9 mouse cellular contexts compared by ENCODE assay signal in the genomic region with DNA sequence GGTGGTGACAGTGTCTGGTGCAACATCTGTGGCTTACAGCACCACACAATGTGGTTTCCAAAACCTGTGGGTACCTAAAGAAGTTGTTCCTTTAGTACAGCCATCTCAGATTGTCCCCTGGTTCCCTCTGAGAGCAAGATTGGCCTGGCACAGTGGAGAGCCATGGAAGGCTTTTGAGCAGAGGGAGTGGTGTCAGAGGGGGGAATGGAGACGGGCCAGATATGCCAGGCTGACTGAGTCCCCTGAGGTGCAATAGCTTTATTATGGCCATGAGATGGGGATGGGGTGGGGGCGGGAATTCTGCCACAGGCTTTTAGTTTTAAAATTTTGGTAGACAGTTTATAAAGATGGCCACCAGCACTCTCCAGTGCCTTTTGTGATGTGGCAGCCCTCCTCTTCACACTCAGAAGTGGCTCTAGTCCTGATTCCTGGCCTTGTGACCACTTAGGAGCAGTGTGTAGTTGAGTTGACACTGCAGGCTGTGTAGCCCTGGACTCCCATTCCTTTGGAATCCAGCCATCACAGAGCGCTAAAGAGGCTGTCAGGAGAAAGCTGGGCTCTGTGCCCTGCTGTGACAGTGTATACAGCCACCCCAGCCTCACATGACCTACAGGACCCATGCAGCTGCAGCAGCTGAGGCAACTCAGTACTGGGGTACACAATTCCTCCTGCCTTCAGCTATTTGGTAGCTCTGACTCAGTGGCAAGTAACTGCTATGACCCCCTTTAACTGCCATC. TPM values are rescaled to one million over a fixed set of nuclear protein-coding genes. Genes with fewer than 3 reads are reported as not detected.
DNase-seq lines count a peak whose midpoint lies in the region; ATAC-seq lines count a peak whose summit lies in the region.
"Had no signal": no experiment of that assay in that cellular context is flagged by ENCODE, and none has a peak within 500 bp of the region (broad histone marks: within the 10 kb centered on the region; RNA-seq: fewer than 3 reads in every experiment).

No protein-coding gene starts in this region.

- no peak overlapping the region for H3K4me3 ChIP-seq in liver, embryonic 15.5 days (replicated peaks)
- H3K4me3 ChIP-seq in hindbrain, embryonic 16.5 days (ENCODE audit: low read length), result no peak overlapping the region
- no peak overlapping the region for H3K4me3 ChIP-seq in midbrain, embryonic 15.5 days

- H3K9ac ChIP-seq in liver, embryonic 15.5 days, result no peak overlapping the region
- H3K9ac ChIP-seq in hindbrain, embryonic 16.5 days (ENCODE audit: low read depth, low read length), result no peak overlapping the region
- no peak overlapping the region for H3K9ac ChIP-seq in midbrain, embryonic 15.5 days

- no peak overlapping the region for H3K27ac ChIP-seq in liver, embryonic 15.5 days (replicated peaks)
- no peak overlapping the region for H3K27ac ChIP-seq in hindbrain, embryonic 16.5 days (ENCODE audit: low read depth, low read length)
- no peak overlapping the region for H3K27ac ChIP-seq in midbrain, embryonic 15.5 days
- H3K27ac ChIP-seq: kidney, postnatal 0 days had no signal

- H3K9me3 ChIP-seq in liver, embryonic 15.5 days (replicated peaks), result no peaks in the 10 kb centered on the region
- H3K9me3 ChIP-seq in hindbrain, embryonic 16.5 days (ENCODE audit: control insufficient read depth, low read length), result no peaks in the 10 kb centered on the region
- H3K9me3 ChIP-seq in midbrain, embryonic 15.5 days, result no peaks in the 10 kb centered on the region

- no peaks in the 10 kb centered on the region; the same call in 1 of the 2 replicates for H3K36me3 ChIP-seq in liver, embryonic 15.5 days (replicated peaks)
- no peaks in the 10 kb centered on the region for H3K36me3 ChIP-seq in hindbrain, embryonic 16.5 days (ENCODE audit: control insufficient read depth, insufficient read depth, low read length)
- H3K36me3 ChIP-seq in midbrain, embryonic 15.5 days (replicated peaks), result no peaks in the 10 kb centered on the region

- ATAC-seq in liver, embryonic 15.5 days (ENCODE audit: insufficient read depth), result peak; percentile 51
- ATAC-seq in hindbrain, embryonic 16.5 days, result peak; percentile 95
- peak; percentile 69; the same call in 1 of the 2 replicates for ATAC-seq in midbrain, embryonic 15.5 days (replicated peaks)

- DNase-seq in adrenal gland, postnatal 14 days, result peak; percentile 63
- DNase-seq in adrenal gland, postnatal 4 days (ENCODE audit: low spot score in 2 of 2), result no peak
- no peak for DNase-seq in liver
- DNase-seq in B cell, adult 2 months, result no peak
- no peak for DNase-seq in thymus, postnatal 4 days

- H3K4me1 ChIP-seq in liver, embryonic 15.5 days (replicated peaks), result peaks cover 26% of the 10 kb centered on the region
- no peaks in the 10 kb centered on the region for H3K4me1 ChIP-seq in hindbrain, embryonic 16.5 days (ENCODE audit: control insufficient read depth, insufficient read depth, low read depth, low read length)
- no peaks in the 10 kb centered on the region for H3K4me1 ChIP-seq in midbrain, embryonic 15.5 days

- H3K4me2 ChIP-seq in liver, embryonic 15.5 days, result no peak overlapping the region
- no peak overlapping the region for H3K4me2 ChIP-seq in hindbrain, embryonic 16.5 days (ENCODE audit: low read length)
- no peak overlapping the region for H3K4me2 ChIP-seq in midbrain, embryonic 15.5 days

- H3K27me3 ChIP-seq in liver, embryonic 15.5 days, result no peaks in the 10 kb centered on the region
- H3K27me3 ChIP-seq in hindbrain, embryonic 16.5 days (replicated peaks; ENCODE audit: control insufficient read depth, insufficient read depth, low read length), result no peaks in the 10 kb centered on the region
- H3K27me3 ChIP-seq in midbrain, embryonic 15.5 days (replicated peaks), result no peaks in the 10 kb centered on the region

- WGBS in liver, embryonic 15.5 days (ENCODE audit: insufficient replicate concordance), result 61% methylated on average over 3 of the region's 3 CpGs
- 43% methylated on average over 3 of the region's 3 CpGs for WGBS in hindbrain, embryonic 16.5 days
- WGBS in midbrain, embryonic 15.5 days, result 60% methylated on average over 3 of the region's 3 CpGs

RNA-seq across cellular contexts. Expression of a gene that starts 20.9 kb away (rescaled TPM):
- total RNA-seq in adrenal gland, postnatal 14 days (2021), result 0.41 TPM in 1 of 2 replicates, not detected in the other
- 1 to 10 TPM in 1 of 2 experiments, under 1 TPM in 1; 0.34 to 4.1 TPM for total RNA-seq in adrenal gland, postnatal 4 days (2021)
- 30.7 and 30.9 TPM in 2 replicates for polyA plus RNA-seq in liver, embryonic 15.5 days (2015; fragmentation: Nextera tagmentation; extraction: Ambion mirVana)
- 0.80 and 1.3 TPM in 2 replicates for polyA plus RNA-seq in hindbrain, embryonic 16.5 days (2015; fragmentation: Nextera tagmentation; extraction: Ambion mirVana)
- polyA plus RNA-seq in midbrain, embryonic 15.5 days (2015; fragmentation: Nextera tagmentation; extraction: Ambion mirVana), result 1.3 and 1.9 TPM in 2 replicates

RNA-seq across cellular contexts. Expression of a gene that starts 35.0 kb away (rescaled TPM):
- 831 and 917 TPM in 2 replicates for total RNA-seq in adrenal gland, postnatal 14 days (2021)
- 10 to 100 TPM; 34.5 to 55.3 TPM for total RNA-seq in adrenal gland, postnatal 4 days (2021)
- 137 and 174 TPM in 2 replicates for polyA plus RNA-seq in liver, embryonic 15.5 days (2015; fragmentation: Nextera tagmentation; extraction: Ambion mirVana)
- polyA plus RNA-seq in hindbrain, embryonic 16.5 days (2015; fragmentation: Nextera tagmentation; extraction: Ambion mirVana), result 23.7 and 24.9 TPM in 2 replicates
- 21.4 and 22.0 TPM in 2 replicates for polyA plus RNA-seq in midbrain, embryonic 15.5 days (2015; fragmentation: Nextera tagmentation; extraction: Ambion mirVana)

RNA-seq across cellular contexts. Expression of a gene that starts 49.7 kb away (rescaled TPM):
- total RNA-seq in adrenal gland, postnatal 14 days (2021), result 7.0 and 11.9 TPM in 2 replicates
- total RNA-seq in adrenal gland, postnatal 4 days (2021), result 10 to 100 TPM; 15.7 to 19.9 TPM
- 0.12 and 0.18 TPM in 2 replicates for polyA plus RNA-seq in liver, embryonic 15.5 days (2015; fragmentation: Nextera tagmentation; extraction: Ambion mirVana)
- polyA plus RNA-seq in hindbrain, embryonic 16.5 days (2015; fragmentation: Nextera tagmentation; extraction: Ambion mirVana), result 127 and 137 TPM in 2 replicates
- polyA plus RNA-seq in midbrain, embryonic 15.5 days (2015; fragmentation: Nextera tagmentation; extraction: Ambion mirVana), result 153 and 155 TPM in 2 replicates

Comparison
In these comparisons a context has a peak if more than half of its experiments do, and no peak if none do; other contexts are left out.
1. RNA of a gene that starts 20.9 kb away (polyA plus RNA-seq): 30.7 to 30.9 TPM in liver, embryonic 15.5 days; 1.3 to 1.9 TPM in midbrain, embryonic 15.5 days and 0.80 to 1.3 TPM in hindbrain, embryonic 16.5 days; every median in the first group is over 10 times any median in the second.
2. RNA of a gene that starts 49.7 kb away (polyA plus RNA-seq): 153 to 155 TPM in midbrain, embryonic 15.5 days and 127 to 137 TPM in hindbrain, embryonic 16.5 days; 0.12 to 0.18 TPM in liver, embryonic 15.5 days; every median in the first group is over 100 times any median in the second.
3. Peak in every context shown above with its lines, with median percentiles within 50 percentile points of each other: ATAC-seq.